Mouse (Mus musculus) liver, embryonic 15.5 days (tissue): Measurements from ENCODE around the gene Smim5. TPM values are rescaled to one million over a fixed set of nuclear protein-coding genes. Genes with fewer than 3 reads are reported as not detected.

Experiments
- ATAC-seq: fragments of 200-750 bp; cut with Nextera tagmentation; 2 replicates; pipeline ENCODE4 v1.8.0; 2017; ENCODE audit warnings: moderate number of reproducible peaks, mild to moderate bottlenecking, moderate library complexity; ENCODE audit not compliant: insufficient read depth
- H3K27ac ChIP-seq: fragments of 300-500 bp; sonication (generic); replicated peaks from 2 replicates; pipeline ENCODE4 v1.5.1; 2015; ENCODE audit warnings: mild to moderate bottlenecking, inconsistent platforms
- H3K27me3 ChIP-seq: fragments of 300-500 bp; sonication (generic); 2 replicates; pipeline ENCODE4 v1.6.1; 2015; ENCODE audit warnings: mild to moderate bottlenecking, inconsistent platforms
- H3K36me3 ChIP-seq: fragments of 300-500 bp; sonication (generic); replicated peaks from 2 replicates; pipeline ENCODE4 v1.6.1; 2015; ENCODE audit warnings: moderate library complexity, mild to moderate bottlenecking, inconsistent platforms
- H3K4me1 ChIP-seq: fragments of 300-500 bp; sonication (generic); replicated peaks from 2 replicates; pipeline ENCODE4 v1.6.1; 2015; ENCODE audit warnings: inconsistent platforms
- H3K4me2 ChIP-seq: fragments of 300-500 bp; sonication (generic); 2 replicates; pipeline ENCODE4 v1.6.1; 2015; ENCODE audit warnings: moderate library complexity, mild to moderate bottlenecking, inconsistent platforms
- H3K4me3 ChIP-seq: fragments of 300-500 bp; sonication (generic); replicated peaks from 2 replicates; pipeline ENCODE4 v1.5.1; 2015; ENCODE audit warnings: mild to moderate bottlenecking, inconsistent platforms
- H3K9ac ChIP-seq: fragments of 300-500 bp; sonication (generic); 2 replicates; pipeline ENCODE4 v1.6.1; 2015; ENCODE audit warnings: moderate library complexity, mild to moderate bottlenecking, inconsistent platforms
- H3K9me3 ChIP-seq: fragments of 300-500 bp; sonication (generic); replicated peaks from 2 replicates; pipeline ENCODE4 v1.6.1; 2016; ENCODE audit warnings: inconsistent platforms
- WGBS: fragments of 180-500 bp; shearing (Covaris S2); methylation state at CpG from one replicate; pipeline ENCODE4 v1.1.7; 2015; ENCODE audit warnings: mixed read lengths; ENCODE audit not compliant: insufficient replicate concordance; 5-methylcytosine and 5-hydroxymethylcytosine counted together
- polyA plus RNA-seq: library from polyadenylated mRNA; unstranded; fragments of >200 nt; fragmentation: Nextera tagmentation; extraction: Ambion mirVana; gene quantifications from 2 replicates; pipeline ENCODE4 v1.2.1, GENCODE M21; 2015

Gene Smim5
- polyA plus RNA-seq, 1 experiment from 2014 or later: 40.0 TPM

DNA sequence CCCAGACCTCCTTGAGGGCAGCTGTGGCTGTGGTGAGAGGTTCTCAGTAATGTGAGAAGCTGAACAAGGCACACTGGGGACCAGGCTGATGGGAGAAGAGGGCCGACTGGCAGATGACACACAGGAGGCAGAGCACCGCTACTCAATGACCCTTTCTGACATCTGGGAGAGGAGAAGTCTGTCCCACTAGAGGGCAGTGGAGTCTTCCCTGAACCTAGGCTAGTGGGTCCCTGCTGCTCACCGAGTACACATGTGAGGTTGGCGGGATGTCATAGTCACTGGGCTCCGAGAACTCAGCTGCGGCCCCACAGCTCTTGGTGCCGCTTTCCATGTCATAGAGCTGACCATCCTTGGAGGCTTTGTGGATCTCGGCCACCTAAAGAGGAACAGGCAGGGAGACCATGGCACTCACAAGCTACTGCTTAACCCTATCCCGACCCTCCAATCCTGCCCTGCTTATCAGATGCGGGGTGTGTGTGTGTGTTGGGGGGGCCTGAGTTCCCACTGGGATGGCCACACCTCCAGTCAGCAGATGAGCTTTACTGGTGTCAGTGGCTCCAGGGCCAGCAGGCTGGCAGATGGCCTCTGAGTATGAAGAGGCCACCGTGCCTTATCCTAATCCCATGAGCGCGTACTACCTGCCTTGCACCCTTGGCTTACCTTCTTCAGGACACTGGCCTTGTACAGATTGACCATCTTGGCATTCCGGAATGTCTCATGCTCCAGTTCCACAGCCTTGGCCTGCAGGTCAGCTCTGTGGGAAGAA lies 4.8 kb upstream of the Smim5 start:
- Histone ChIP-seq H3K4me1 (peaks cover 29% of the 10 kb centered on the region), H3K27me3 (no peaks in the 10 kb centered on the region), H3K36me3 (peaks cover 26% of the 10 kb centered on the region), H3K9me3 (no peaks in the 10 kb centered on the region), H3K4me2 (no peak overlapping the region), H3K27ac (no peak overlapping the region), H3K4me3 (no peak overlapping the region), H3K9ac (no peak overlapping the region)
- ATAC-seq: no peak
- WGBS: 61% methylated on average over 14 of the region's 14 CpGs

DNA sequence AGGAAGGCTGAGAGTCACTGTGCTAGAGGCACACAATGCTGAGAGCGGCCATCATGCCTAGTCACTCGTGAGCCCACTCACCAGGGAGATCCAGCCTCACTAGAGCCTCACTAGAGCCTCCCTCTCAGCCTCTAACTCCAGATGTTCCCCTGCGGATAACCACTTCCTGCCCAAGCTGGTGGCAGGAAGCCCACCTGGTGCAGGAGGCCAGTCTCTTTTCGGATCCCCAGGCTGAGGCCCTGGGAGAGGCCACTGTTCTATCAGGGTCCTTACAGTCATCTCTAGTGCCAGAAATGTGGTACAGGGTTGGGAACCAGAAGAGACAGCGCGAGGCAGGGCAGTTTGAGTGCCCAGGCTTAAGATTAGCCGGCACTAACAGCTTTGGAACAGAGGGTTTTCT lies 1.3 kb upstream of the Smim5 start:
- H3K4me3 ChIP-seq: no peak overlapping the region
- peak overlapping the region; percentile 33; the same call in 1 of the 2 replicates for H3K9ac ChIP-seq
- peaks cover 22% of the 10 kb centered on the region for H3K36me3 ChIP-seq
- 39% methylated on average over 7 of the region's 7 CpGs for WGBS
- H3K4me2 ChIP-seq: no peak overlapping the region; the same call in 1 of the 2 replicates
- ATAC-seq: no peak
- peaks cover 59% of the 10 kb centered on the region for H3K4me1 ChIP-seq
- peak overlapping the region; percentile 58; the same call in 1 of the 2 replicates for H3K27ac ChIP-seq
- H3K27me3 ChIP-seq: no peaks in the 10 kb centered on the region
- no peaks in the 10 kb centered on the region for H3K9me3 ChIP-seq

DNA sequence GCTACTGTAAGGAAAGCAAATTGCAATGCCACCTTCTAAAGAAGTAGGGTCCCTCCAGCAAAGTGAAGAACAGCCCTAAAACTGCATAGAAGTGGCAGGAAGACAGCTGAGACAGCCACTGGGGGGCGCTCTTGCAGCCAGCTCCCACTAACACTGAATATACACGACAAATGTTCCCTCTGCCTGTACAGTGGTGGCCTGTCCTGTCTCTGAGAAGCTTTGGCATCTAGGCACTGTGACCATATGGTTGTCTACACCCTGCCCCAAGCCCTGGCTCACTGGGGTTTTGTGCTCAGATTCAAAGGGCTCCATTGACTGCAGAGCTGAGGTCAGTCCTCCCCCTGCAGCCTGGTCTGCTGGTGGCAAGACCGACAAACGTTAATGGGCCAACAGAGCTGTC lies 880 bp upstream of the Smim5 start:
- no peak for ATAC-seq
- peak overlapping the region; percentile 67; the same call in 1 of the 2 replicates for H3K4me3 ChIP-seq
- H3K27me3 ChIP-seq: no peaks in the 10 kb centered on the region
- H3K27ac ChIP-seq: peak overlapping the region; percentile 97
- no peaks in the 10 kb centered on the region for H3K9me3 ChIP-seq
- peaks cover 63% of the 10 kb centered on the region for H3K4me1 ChIP-seq
- peak overlapping the region; percentile 79 for H3K4me2 ChIP-seq
- WGBS: 12% methylated on average over 4 of the region's 4 CpGs
- peaks cover 24% of the 10 kb centered on the region for H3K36me3 ChIP-seq
- H3K9ac ChIP-seq: peak overlapping the region; percentile 81; the same call in 1 of the 2 replicates

DNA sequence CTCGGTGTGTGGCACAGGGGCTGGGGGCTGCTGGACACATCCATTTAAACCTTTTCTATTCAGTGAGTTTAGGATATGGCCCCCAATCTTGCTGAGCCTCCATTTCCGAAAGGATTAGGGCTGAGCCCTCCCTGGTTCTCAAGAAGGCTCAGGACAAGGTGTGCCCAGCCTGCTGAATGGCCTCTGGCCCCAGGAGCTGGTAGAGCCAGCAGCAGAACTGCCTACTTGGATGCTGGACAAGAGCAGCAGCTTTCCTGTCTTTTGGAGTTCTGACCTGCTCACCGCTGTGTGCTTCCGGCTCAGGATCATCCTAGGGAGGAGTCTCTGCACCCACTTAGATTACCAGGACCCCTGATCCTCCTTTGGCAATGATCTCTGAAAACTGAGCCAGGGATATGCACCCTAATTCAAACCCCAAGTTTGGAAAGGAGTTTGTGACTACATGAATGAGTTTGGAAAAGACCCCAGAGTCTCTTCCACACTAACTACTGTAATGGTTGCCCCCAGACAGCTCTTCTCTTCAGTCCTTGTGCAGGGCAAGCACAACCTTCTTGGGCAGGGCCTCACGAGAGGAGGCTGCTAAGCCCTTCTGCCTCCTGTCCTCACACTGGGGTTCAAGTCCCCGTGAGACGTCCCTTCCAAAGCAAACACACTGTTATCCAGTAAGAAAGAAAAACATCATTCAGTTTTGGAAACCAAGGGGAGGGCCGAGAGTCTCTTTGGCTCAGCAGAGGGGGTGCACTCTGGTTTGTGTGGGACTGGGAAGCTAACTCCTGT lies 983 bp downstream of the Smim5 start:
- Histone ChIP-seq H3K4me3 (peak overlapping the region; percentile 67), H3K36me3 (peaks cover 25% of the 10 kb centered on the region), H3K27me3 (no peaks in the 10 kb centered on the region), H3K4me2 (peak overlapping the region; percentile 79), H3K27ac (peak overlapping the region; percentile 97), H3K4me1 (peaks cover 82% of the 10 kb centered on the region), H3K9me3 (no peaks in the 10 kb centered on the region), H3K9ac (peak overlapping the region; percentile 81)
- WGBS: 31% methylated on average over 8 of the region's 8 CpGs
- ATAC-seq: no peak

DNA sequence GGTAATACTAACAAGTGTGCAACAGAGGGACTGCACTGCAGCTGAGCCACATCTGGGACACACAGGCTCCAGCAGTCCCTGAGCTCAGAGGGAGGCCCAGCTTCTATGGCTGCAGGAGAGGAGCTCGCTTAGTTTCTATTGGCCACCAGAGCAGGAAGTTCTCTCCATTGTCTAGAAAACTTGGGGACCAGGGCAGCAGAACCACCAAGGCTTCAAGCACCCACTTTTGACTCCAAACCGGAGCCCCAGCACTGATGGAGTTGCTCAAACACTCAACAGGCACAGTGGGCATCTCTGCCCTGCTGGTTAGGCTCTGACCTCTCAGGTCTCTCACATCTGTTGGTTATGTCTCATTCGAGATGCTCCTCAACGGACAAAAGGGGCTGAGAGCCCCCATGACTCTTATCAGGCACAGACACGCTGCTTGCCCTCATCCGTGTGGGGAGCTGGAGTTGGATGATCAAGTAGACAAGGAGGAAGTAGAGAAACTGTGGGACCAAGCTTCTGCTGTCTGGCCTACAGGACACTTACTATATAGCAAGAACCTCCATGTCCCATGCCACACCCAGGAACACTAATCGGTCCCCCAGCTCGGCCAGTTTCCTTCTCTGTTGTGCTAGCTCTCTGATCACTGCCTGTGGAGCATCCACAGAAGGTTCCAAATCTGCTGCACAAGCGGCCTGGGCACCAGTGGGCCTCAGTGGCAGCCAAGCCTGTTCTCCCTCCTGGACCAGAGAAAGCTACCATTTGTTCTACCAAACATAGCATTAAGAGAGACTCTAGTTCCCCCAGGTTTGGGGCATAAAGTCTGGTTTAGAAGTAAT lies 1.8 kb downstream of the Smim5 start:
- Histone ChIP-seq H3K4me2 (peak overlapping the region; percentile 79), H3K36me3 (peaks cover 30% of the 10 kb centered on the region), H3K4me3 (peak overlapping the region; percentile 67), H3K9ac (peak overlapping the region; percentile 81), H3K9me3 (no peaks in the 10 kb centered on the region), H3K27me3 (no peaks in the 10 kb centered on the region), H3K27ac (peak overlapping the region; percentile 97), H3K4me1 (peaks cover 90% of the 10 kb centered on the region)
- WGBS: 15% methylated on average over 9 of the region's 9 CpGs
- peak; percentile 57 for ATAC-seq

DNA sequence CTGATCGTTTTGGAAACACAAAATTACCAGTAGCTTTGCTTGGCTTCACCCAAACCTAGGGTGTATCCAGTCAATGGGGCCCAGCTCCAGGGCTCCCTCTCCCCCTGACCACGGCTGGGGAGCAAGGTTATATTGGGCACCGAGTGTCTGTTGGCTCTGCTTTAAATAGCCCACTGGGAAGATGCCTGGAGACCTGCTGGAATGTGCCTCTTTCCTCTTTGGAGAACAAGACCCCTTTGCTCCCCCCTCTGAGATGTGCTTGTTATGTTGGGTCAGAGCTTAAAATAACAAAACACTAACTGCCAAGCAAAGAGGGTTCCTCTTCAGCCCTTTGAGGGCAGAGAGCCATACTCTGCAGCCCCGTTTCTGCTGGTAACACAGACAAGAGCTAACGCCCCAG lies 2.4 kb downstream of the Smim5 start:
- Histone ChIP-seq H3K36me3 (peaks cover 36% of the 10 kb centered on the region), H3K27me3 (no peaks in the 10 kb centered on the region), H3K9ac (peak overlapping the region; percentile 81), H3K4me1 (peaks cover 96% of the 10 kb centered on the region), H3K4me3 (peak overlapping the region; percentile 67), H3K4me2 (peak overlapping the region; percentile 79), H3K9me3 (no peaks in the 10 kb centered on the region), H3K27ac (peak overlapping the region; percentile 97)
- no peak for ATAC-seq
- WGBS: 18% methylated on average over 5 of the region's 5 CpGs

DNA sequence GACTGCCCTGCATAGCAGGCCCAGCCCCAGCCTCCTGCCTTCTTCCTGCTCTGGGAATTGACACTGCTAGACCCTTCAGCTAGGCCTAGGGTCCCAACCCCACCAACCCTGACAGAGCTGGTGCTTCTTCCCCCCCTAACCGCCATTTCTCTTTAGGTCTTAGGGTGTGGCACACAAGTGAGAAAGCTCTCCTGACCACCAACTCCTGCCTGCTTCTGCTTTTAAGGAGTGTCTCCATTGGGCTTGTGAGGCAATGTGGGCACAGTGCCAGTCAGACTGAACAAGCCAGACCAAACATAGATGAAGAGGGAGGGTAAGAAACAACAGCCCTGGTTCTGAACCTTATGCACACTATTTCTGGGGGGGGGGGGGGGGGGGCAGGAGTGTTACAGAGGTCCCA lies 3.1 kb downstream of the Smim5 start:
- ATAC-seq: no peak
- Histone ChIP-seq H3K36me3 (peaks cover 43% of the 10 kb centered on the region), H3K4me3 (peak overlapping the region; percentile 67), H3K4me1 (peaks cover 94% of the 10 kb centered on the region), H3K27me3 (no peaks in the 10 kb centered on the region), H3K27ac (peak overlapping the region; percentile 97), H3K4me2 (peak overlapping the region; percentile 79), H3K9me3 (no peaks in the 10 kb centered on the region), H3K9ac (peak overlapping the region; percentile 81)
- WGBS: 11% methylated on average over 1 of the region's 1 CpGs

DNA sequence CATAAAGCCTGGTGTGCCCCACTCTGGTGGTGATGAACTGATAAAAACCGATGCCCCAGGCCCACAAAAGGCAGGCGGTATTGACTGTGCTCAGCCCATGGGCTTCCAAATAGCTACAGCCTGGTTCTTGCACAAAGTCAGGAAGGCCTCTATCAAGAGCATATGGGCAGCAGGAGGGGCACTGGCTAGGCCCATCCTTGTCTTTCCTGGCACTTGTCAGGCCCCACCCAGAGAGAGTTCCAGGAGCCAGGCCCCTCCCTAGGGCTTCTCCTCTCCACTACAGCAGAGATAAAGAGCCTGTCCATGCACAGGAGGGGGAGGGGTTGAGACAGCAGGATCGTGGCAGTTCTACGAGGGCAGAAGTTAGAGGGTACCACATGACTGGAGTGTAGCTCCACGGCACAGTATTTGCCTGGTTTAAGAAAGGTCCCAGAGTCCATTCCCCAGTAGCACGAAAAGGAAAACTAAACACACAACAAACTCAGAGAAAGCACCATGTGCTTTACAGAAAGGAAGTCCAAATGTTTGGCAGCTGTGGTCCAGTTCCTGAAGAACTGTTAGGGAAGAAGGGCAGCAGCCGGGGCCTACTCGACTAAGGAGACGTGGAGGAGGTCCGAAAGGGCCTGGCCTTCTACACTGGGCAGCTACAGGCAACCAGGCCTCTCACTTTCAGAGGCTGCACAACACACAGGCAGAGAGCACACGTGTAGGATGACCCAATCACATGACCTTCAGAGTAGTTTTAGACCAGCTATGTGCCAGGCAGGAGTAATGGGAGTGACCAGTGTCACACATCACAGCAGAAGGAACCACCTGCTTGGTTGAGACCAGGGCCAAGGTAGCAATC lies 3.8 kb downstream of the Smim5 start:
- ATAC-seq: peak; percentile 85
- no peaks in the 10 kb centered on the region for H3K27me3 ChIP-seq
- H3K4me3 ChIP-seq: peak overlapping the region; percentile 67
- H3K9ac ChIP-seq: peak overlapping the region; percentile 81
- H3K36me3 ChIP-seq: peaks cover 51% of the 10 kb centered on the region
- no peaks in the 10 kb centered on the region for H3K9me3 ChIP-seq
- H3K4me1 ChIP-seq: peaks cover 94% of the 10 kb centered on the region
- H3K4me2 ChIP-seq: peak overlapping the region; percentile 79
- WGBS: 18% methylated on average over 11 of the region's 11 CpGs
- peak overlapping the region; percentile 97 for H3K27ac ChIP-seq

DNA sequence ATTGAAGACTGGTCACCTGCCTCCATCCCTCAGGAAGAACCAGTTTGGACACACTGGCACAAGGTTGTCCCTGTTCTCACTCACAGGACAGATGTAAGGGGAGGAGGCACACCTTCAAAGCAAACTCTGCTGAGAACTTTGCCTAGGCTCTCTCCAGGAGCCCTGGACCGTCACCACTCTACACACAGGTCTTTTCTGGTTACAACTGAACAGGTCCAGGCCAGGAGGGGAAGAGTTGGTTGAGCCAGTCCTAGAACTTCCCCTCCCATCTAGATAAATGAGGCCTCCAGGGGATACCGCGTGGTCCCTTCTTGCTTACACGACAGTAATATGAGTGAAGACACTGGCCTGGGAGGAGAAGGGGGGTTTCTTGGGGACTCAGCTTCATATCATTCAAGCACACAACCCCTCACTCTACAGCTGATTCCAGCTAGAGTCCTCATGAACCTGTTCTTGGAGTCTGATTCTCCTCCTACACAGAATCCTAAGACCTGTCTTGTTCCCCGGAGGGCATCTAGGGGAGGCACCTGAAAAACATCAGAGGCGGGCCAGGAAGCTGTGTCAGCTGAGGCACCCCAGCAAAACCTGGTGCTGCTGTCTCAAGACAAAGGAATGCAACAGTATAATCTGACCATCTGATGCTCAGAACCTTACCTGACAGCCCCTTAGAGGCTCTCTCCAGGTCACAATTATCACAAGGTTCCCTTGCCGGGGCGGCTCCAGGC lies 4.6 kb downstream of the Smim5 start:
- H3K27me3 ChIP-seq: no peaks in the 10 kb centered on the region
- H3K36me3 ChIP-seq: peaks cover 54% of the 10 kb centered on the region
- H3K4me2 ChIP-seq: peak overlapping the region; percentile 79
- H3K9me3 ChIP-seq: no peaks in the 10 kb centered on the region
- H3K27ac ChIP-seq: peak overlapping the region; percentile 97
- whole genome bisulfite sequencing: 45% methylated on average over 8 of the region's 8 CpGs
- peak overlapping the region; percentile 67 for H3K4me3 ChIP-seq
- H3K4me1 ChIP-seq: peaks cover 94% of the 10 kb centered on the region
- no peak for ATAC-seq
- peak overlapping the region; percentile 81 for H3K9ac ChIP-seq
